Mouse (Mus musculus): Measurements from ENCODE around the gene Nox4.
"Not testable (repeated sequence)": the region's sequence is repeated elsewhere in the genome, so short reads cannot be mapped to it uniquely, and the experiment has no call there.

Nox4 gene

GRCm38 (mm10) chr7:87371316-87371715 lies 125.4 kb downstream of the Nox4 start:
- no peak for DNase-seq (ENCODE audit: low read depth)

GRCm38 (mm10) chr7:87374322-87374721 lies 128.4 kb downstream of the Nox4 start:
- no peak for DNase-seq (ENCODE audit: low read depth)

- no peak for DNase-seq (ENCODE audit: low read depth)
Observed at GRCm38 (mm10) chr7:87374935-87375334, 129.0 kb downstream of the Nox4 start.

- DNase-seq (ENCODE audit: low read depth), result no peak
Observed at GRCm38 (mm10) chr7:87397023-87397422, 151.1 kb downstream of the Nox4 start.

- DNase-seq (ENCODE audit: low read depth), result not testable (repeated sequence)
Observed at GRCm38 (mm10) chr7:87411373-87411772, 165.5 kb downstream of the Nox4 start.

GRCm38 (mm10) chr7:87413271-87413670 lies 167.4 kb downstream of the Nox4 start:
- DNase-seq (ENCODE audit: low read depth), result no peak
